18 mouse cellular contexts compared by ENCODE assay signal in the genomic region with DNA sequence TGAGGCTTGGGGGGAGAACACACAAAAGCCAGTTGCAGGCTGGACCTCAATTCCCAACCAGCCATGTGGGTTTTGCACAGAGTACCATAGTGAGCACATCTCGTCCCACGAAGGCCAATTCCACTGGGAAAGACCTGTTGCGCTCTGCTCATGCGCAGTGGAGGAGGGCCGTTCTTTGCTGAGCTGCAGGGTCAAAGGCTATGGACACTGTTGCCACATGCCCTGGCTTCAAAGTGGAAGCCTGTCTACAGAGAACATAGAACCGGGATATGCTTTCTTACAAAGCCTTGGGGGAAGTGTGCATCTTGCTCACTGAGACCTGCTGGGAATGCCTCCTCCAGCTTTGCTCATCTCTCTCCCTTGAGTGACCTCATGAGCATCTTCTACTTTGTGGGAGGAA.
"Had no signal": no experiment of that assay in that cellular context is flagged by ENCODE, and none has a peak within 500 bp of the region (broad histone marks: within the 10 kb centered on the region; RNA-seq: fewer than 3 reads in every experiment).

No protein-coding gene starts in this region.

- H3K36me3 ChIP-seq: midbrain, embryonic 15.5 days had no signal

- H3K4me1 ChIP-seq: megakaryocyte, embryonic 14.5 days had no signal

- H3K27me3 ChIP-seq: lung, embryonic 15.5 days; midbrain, embryonic 13.5 days; midbrain, embryonic 15.5 days; neural tube, embryonic 12.5 days; stomach, embryonic 15.5 days had no signal

- H3K4me2 ChIP-seq: lung, embryonic 15.5 days; midbrain, embryonic 11.5 days; midbrain, embryonic 13.5 days; midbrain, embryonic 15.5 days; neural tube, embryonic 12.5 days; stomach, embryonic 15.5 days had no signal

- H3K4me3 ChIP-seq: lung, embryonic 15.5 days; megakaryocyte, embryonic 14.5 days; midbrain, embryonic 13.5 days; midbrain, embryonic 15.5 days; neural tube, embryonic 12.5 days; stomach, embryonic 15.5 days had no signal

- H3K9ac ChIP-seq: liver, embryonic 14.5 days; lung, embryonic 15.5 days; midbrain, embryonic 13.5 days; midbrain, embryonic 15.5 days; neural tube, embryonic 12.5 days; stomach, embryonic 15.5 days had no signal

- DNase-seq: lung, adult 2 months; lung, postnatal 14 days; lung, postnatal 36 days; right cerebral cortex, postnatal 14 days; thymus, adult 18-20 months; thymus, postnatal 14 days; thymus, postnatal 36 days had no signal

- H3K27ac ChIP-seq: liver, embryonic 14.5 days; lung, embryonic 15.5 days; macrophage; midbrain, embryonic 13.5 days; midbrain, embryonic 15.5 days; neural tube, embryonic 12.5 days; stomach, embryonic 15.5 days; stomach, postnatal 0 days had no signal

- ATAC-seq: lung, postnatal 0 days; midbrain, embryonic 13.5 days; midbrain, embryonic 15.5 days had no signal
